Mouse (Mus musculus) erythroblast, embryonic 14.5 days (primary cell): ENCODE data around the gene Cdk18.

Experiments
- GATA1 ChIP-seq: IDR thresholded peaks from 2 replicates; pipeline ENCODE4 v1.6.1; 2012; ENCODE audit warnings: low read length, inconsistent platforms, mixed read lengths
- TAL1 ChIP-seq: IDR thresholded peaks from 3 replicates; pipeline ENCODE4 v1.6.1; 2012; ENCODE audit warnings: low read length, inconsistent platforms, mixed read lengths

DNA sequence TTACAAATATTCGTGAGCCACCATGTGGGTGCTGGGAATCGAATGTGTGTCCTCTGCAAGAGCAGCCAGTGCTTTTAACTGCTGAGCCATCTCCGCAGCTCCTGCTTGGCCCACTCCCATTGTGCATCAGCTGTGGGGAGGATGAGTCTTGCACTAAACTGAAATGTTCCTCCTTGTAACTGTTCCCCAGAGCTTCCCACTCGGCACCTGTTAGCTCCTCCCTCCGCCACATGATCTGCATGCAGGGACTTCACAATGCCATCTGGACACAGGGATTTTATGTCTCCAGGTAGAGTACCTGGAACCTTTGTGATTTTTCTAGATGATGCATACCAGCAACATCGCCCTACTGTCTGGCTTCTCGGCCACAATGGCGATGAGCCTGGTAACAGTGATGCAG is 70.0 kb downstream of the Cdk18 start:
- TF ChIP-seq TAL1 (no peak), GATA1 (no peak)
